Mouse (Mus musculus) small intestine, adult 10 weeks (tissue): Measurements from ENCODE around the gene Eftud2. TPM values are rescaled to one million over a fixed set of nuclear protein-coding genes. Genes with fewer than 3 reads are reported as not detected.

Source experiments
- polyA plus RNA-seq: library from polyadenylated mRNA; stranded (reverse); fragments of 350-450 nt; fragmentation: Illumina TruSeq; extraction: RNeasy Lipid Tissue Mini Kit (QIAGEN cat#74804); gene quantifications from one replicate; pipeline ENCODE4 v1.2.3, GENCODE M21; 2014; ENCODE audit warnings: low replicate concordance

Eftud2 gene
- polyA plus RNA-seq: 19.1 TPM

DNA sequence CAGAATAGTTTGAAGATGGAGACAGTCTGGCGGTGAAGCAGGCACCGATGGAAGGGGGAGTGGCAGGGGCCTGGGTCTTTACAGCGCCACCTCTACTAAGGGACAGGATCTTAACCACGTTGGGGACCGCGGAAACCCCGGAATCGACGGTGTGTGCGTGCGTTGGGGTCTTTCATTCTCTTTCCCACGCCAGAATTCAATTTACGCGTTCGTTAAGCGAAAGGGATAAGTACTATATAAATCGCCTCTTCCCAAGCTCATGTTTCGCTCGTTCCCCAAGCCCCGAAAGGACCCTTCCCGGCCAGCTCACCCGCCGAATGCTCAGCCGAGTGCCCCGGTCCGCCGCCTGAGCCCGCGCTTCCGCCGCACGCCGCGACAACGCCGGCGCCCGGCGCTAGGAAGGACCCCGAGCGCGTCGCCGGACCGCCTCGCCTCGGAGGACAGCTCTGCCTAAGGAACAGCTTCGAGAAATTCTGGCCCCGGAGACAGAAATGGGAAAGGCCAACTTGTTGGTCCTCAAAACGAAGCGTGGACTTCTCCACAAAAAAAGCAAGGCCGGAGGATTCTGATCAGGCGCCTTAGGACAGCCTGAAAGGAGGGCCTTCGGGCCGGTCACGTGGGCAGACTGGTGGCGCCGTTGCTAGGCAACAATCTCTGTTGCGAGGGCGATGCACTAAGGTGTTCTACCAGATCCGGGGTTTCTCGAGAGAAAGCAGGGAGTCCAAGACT lies at the start of gene Eftud2, which contains the start of gene Ccdc103:
Gene Eftud2 (minus strand): TSS at position 401 of the 729 bp plus-strand sequence.
Gene Ccdc103 (plus strand): TSS at position 620 of the 729 bp plus-strand sequence.

DNA sequence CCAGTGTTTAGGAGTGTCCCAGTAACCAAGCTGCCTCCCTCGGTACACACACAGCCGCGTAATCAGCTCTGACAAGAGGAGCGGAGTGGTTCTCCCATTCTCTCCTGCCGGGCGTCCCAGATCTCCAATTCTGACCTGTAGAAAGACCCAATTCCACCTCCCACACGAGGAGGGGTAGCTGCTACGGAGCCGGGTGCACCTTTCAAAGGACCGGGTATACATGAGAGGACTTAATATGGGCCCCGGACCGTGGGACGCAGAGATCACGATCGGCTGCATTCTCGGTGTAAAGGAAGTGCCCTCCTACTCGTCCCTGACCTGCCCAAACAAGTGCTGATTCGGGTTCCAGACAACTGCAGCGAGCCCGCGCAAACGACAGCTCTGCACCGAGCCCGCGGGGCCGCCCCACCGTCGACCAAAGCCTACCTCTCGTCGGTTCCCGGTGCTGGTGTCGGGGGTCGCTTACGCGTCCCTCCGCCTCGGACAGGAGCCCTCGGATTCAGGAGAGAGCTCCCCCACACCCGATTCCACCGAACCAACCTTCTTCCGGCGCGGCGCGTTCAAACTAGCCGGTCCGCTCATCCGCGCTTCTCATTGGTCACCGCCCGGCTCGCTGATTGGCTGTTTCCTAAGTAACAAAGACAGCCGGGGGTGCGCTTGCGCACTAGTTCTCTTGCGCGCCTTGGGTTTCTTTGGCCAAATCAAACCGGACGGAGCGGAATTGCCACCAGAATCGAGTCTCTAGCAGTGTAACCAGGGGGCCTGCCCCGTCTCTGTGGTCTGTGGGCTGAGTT lies 44.0 kb upstream of the Eftud2 start, which contains the start of gene Kif18b:
Gene Kif18b (minus strand): TSS at position 568 of the 794 bp plus-strand sequence.

DNA sequence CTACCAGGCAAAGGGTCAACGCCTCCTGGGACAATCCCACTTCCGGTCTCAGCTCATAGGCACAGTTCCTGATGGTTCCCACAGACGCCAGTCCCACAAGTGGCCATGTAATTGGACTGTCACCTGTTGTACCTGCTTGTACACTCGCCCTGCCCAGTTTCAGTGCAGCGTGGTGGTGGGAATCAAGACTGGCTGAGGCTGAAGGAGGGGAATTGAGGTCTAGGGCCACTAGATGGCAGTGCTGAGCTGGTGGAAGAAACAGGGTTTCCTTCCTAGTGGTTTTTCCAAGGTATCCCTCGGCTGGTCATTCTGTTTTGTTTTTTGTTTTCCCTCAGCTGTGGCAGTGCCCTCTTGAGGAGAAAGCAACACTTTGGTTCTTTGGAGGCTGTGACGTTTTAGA lies 20.0 kb upstream of the Eftud2 start, which contains the start of gene Gfap:
Gene Gfap (minus strand): TSS at position 150 of the 400 bp plus-strand sequence.

DNA sequence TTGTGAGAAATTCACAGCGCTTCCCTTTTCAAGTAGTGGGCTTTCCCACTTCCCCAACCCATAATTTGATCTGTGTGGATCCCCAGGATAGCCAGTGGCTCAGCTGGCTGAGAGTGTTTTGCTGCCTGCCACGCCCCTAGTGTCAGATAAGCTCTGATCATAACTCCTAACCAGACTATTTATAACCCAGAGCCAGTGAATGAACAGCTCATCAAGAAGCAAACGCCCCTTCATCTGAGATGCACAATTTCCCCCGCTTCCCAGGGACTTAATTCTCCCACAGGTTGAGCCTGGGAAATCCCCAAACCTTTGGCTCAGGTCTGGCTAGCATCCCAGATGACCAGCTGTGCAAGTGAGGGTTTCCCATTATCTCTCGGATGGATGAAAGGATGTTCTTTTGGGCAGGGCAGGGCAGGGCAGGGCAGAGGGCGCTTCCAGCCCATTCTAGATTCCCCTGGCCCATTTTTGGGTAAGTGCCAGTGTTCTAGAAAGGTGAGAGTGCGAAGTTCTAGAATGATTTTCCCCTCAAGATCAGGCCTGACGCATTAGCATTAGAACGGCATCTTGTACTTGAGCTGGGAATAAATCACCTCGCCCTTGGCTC lies 3.9 kb upstream of the Eftud2 start, which contains the start of gene Fam187a:
Gene Fam187a (plus strand): TSS at position 554 of the 604 bp plus-strand sequence.

DNA sequence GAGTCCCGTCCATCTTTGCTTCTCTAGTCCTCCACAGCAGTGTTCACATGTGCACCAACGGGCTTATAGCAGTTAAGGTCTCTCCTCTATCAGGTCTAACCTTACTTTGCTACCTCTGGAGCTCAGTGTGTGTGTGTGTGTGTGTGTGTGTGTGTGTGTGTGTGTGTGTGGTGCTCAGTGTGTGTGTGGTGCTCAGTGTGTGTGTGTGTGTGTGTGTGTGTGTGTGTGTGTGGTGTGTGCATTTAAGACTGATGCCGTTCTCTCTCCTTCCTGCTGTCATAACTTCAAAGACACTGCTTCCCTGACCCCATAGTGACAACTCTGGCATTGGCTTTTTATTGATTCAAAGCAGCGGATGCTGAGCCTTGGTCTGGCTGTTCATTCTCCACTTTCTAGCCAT lies 45.2 kb downstream of the Eftud2 start, which contains the start of gene Higd1b:
Gene Higd1b (plus strand): TSS at position 301 of the 400 bp plus-strand sequence.

DNA sequence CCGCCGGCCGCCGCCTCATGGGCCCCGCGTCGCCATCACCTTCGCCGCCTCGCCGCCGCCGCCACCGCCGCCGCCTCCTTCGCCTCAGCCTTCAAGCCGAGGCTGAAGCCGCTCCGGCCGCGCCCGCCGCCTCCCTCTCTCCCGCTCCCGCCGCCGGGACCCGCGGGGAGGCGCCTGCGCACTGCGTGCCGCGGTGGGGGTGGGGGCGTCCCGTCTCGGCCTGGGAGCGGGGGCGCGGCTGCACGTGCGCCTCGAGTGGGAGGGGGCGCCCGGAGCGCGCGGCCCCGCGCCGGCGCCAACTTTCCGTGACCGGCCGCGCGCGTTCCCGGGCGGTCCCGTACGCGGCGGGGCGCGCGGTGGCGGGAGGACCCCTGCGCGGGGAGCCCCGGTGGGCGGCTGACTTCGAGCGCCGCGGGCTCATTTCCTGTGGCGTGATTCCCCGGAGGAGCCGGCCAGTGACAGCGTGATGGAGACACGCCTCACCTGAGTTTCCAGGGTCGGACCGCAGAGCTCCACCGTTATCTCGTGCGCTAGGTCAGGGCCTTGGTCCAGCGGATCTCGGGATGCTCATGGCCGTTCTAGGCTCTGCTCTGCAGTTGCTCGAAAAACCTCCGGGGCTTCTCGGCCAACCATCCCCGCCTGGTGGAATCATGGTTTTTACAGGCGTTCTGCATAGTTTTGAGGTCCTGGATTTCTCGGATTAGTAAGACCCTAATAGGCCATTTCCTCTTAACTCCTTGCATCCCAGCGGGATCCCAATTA lies 61.6 kb downstream of the Eftud2 start, which contains the start of gene Gjc1:
Gene Gjc1 (minus strand): TSS at position 680 of the 762 bp plus-strand sequence.

Other genes with a start within 250 kb of the Eftud2 start
- not detected for gene Meioc, start 217.3 kb downstream of the Eftud2 start, polyA plus RNA-seq
- 28.0 TPM for gene Ccdc43, start 183.2 kb downstream of the Eftud2 start, polyA plus RNA-seq
- gene Adam11, start 119.5 kb downstream of the Eftud2 start, polyA plus RNA-seq: 0.07 TPM
- gene Gjc1, start 61.3 kb downstream of the Eftud2 start, polyA plus RNA-seq: 6.4 TPM
- gene Higd1b, start 45.1 kb downstream of the Eftud2 start, polyA plus RNA-seq: not detected
- not detected for gene Ccdc103, start 219 bp upstream of the Eftud2 start, polyA plus RNA-seq
- not detected for gene Fam187a, start 4.2 kb upstream of the Eftud2 start, polyA plus RNA-seq
- gene Gfap, start 19.9 kb upstream of the Eftud2 start, polyA plus RNA-seq: not detected
- gene Kif18b, start 44.1 kb upstream of the Eftud2 start, polyA plus RNA-seq: 0.67 TPM
- gene C1ql1, start 65.7 kb upstream of the Eftud2 start, polyA plus RNA-seq: not detected
- gene Nmt1, start 147.2 kb upstream of the Eftud2 start, polyA plus RNA-seq: 7.2 TPM
- gene Dcakd, start 147.3 kb upstream of the Eftud2 start, polyA plus RNA-seq: 3.3 TPM
- not detected for gene Plcd3, start 220.7 kb upstream of the Eftud2 start, polyA plus RNA-seq
- gene Acbd4, start 220.7 kb upstream of the Eftud2 start, polyA plus RNA-seq: 7.1 TPM
- 34.2 TPM for gene Hexim1, start 235.2 kb upstream of the Eftud2 start, polyA plus RNA-seq